Mouse (Mus musculus): ENCODE measurements around the gene Rilp. TPM values are rescaled to one million over a fixed set of nuclear protein-coding genes. Genes with fewer than 3 reads are reported as not detected.

The Rilp gene
- polyA plus RNA-seq, 1 experiment from 2014 or later = 1.0 TPM

- no peak overlapping the region for H3K4me3 ChIP-seq (replicated peaks; ENCODE audit: low read depth, low read length)
- H3K36me3 ChIP-seq (ENCODE audit: control insufficient read depth, insufficient read depth, low read length) = peaks cover 24% of the 10 kb centered on the region
- no peaks in the 10 kb centered on the region for H3K9me3 ChIP-seq (ENCODE audit: control insufficient read depth, low read length)
- peaks cover 10% of the 10 kb centered on the region; the same call in 1 of the 2 replicates for H3K4me1 ChIP-seq (ENCODE audit: control insufficient read depth, insufficient read depth, low read length)
- no peak for DNase-seq
- no peak for ATAC-seq (ENCODE audit: low FRiP score, low TSS enrichment)
- H3K4me2 ChIP-seq (ENCODE audit: low read length) = no peak overlapping the region
- H3K9ac ChIP-seq (replicated peaks; ENCODE audit: low read length) = no peak overlapping the region
- 69% methylated on average over 19 of the region's 19 CpGs for WGBS
- H3K27me3 ChIP-seq (ENCODE audit: control insufficient read depth, insufficient read depth, low read length) = no peaks in the 10 kb centered on the region
- no peak overlapping the region for H3K27ac ChIP-seq (replicated peaks; ENCODE audit: low read depth, low read length)
Measured at GRCm38 (mm10) chr11:75540710-75541581, 31.1 kb downstream of the Rilp start.

GRCm38 (mm10) chr11:75544713-75545112 lies 34.8 kb downstream of the Rilp start:
- no peak for ATAC-seq (ENCODE audit: low FRiP score, low TSS enrichment)
- 83% methylated on average over 9 of the region's 9 CpGs for WGBS
- Histone ChIP-seq H3K4me3 (replicated peaks; ENCODE audit: low read depth, low read length) (no peak overlapping the region), H3K36me3 (ENCODE audit: control insufficient read depth, insufficient read depth, low read length) (peaks cover 48% of the 10 kb centered on the region), H3K4me2 (ENCODE audit: low read length) (no peak overlapping the region), H3K27ac (replicated peaks; ENCODE audit: low read depth, low read length) (no peak overlapping the region), H3K9ac (replicated peaks; ENCODE audit: low read length) (no peak overlapping the region), H3K4me1 (ENCODE audit: control insufficient read depth, insufficient read depth, low read length) (0 out of 2 replicates have a peak, but pooled peaks cover 7% of the 10 kb centered on the region), H3K9me3 (ENCODE audit: control insufficient read depth, low read length) (no peaks in the 10 kb centered on the region), H3K27me3 (ENCODE audit: control insufficient read depth, insufficient read depth, low read length) (no peaks in the 10 kb centered on the region)
- DNase-seq = no peak

- H3K9ac ChIP-seq (replicated peaks; ENCODE audit: low read length) = no peak overlapping the region
- H3K36me3 ChIP-seq (ENCODE audit: control insufficient read depth, insufficient read depth, low read length) = peaks cover 51% of the 10 kb centered on the region
- no peak overlapping the region for H3K4me3 ChIP-seq (replicated peaks; ENCODE audit: low read depth, low read length)
- H3K4me2 ChIP-seq (ENCODE audit: low read length) = no peak overlapping the region
- DNase-seq = no peak
- 77% methylated on average over 4 of the region's 4 CpGs for WGBS
- H3K4me1 ChIP-seq (ENCODE audit: control insufficient read depth, insufficient read depth, low read length) = 0 out of 2 replicates have a peak, but pooled peaks cover 8% of the 10 kb centered on the region
- no peaks in the 10 kb centered on the region for H3K27me3 ChIP-seq (ENCODE audit: control insufficient read depth, insufficient read depth, low read length)
- H3K9me3 ChIP-seq (ENCODE audit: control insufficient read depth, low read length) = no peaks in the 10 kb centered on the region
- H3K27ac ChIP-seq (replicated peaks; ENCODE audit: low read depth, low read length) = no peak overlapping the region
- no peak for ATAC-seq (ENCODE audit: low FRiP score, low TSS enrichment)
Measured at GRCm38 (mm10) chr11:75546057-75546456, 36.2 kb downstream of the Rilp start.

GRCm38 (mm10) chr11:75549658-75550111 lies 39.8 kb downstream of the Rilp start:
- WGBS = 64% methylated on average over 5 of the region's 5 CpGs
- DNase-seq (no peak), ATAC-seq (ENCODE audit: low FRiP score, low TSS enrichment) (no peak)
- Histone ChIP-seq H3K36me3 (ENCODE audit: control insufficient read depth, insufficient read depth, low read length) (peaks cover 40% of the 10 kb centered on the region), H3K27ac (replicated peaks; ENCODE audit: low read depth, low read length) (no peak overlapping the region), H3K4me2 (ENCODE audit: low read length) (no peak overlapping the region), H3K9ac (replicated peaks; ENCODE audit: low read length) (no peak overlapping the region), H3K27me3 (ENCODE audit: control insufficient read depth, insufficient read depth, low read length) (no peaks in the 10 kb centered on the region), H3K4me3 (replicated peaks; ENCODE audit: low read depth, low read length) (no peak overlapping the region), H3K9me3 (ENCODE audit: control insufficient read depth, low read length) (no peaks in the 10 kb centered on the region), H3K4me1 (ENCODE audit: control insufficient read depth, insufficient read depth, low read length) (peaks cover 11% of the 10 kb centered on the region; the same call in 1 of the 2 replicates)

- no peak for DNase-seq
- no peaks in the 10 kb centered on the region for H3K9me3 ChIP-seq (ENCODE audit: control insufficient read depth, low read length)
Measured at GRCm38 (mm10) chr11:75550200-75550946, 40.5 kb downstream of the Rilp start.

GRCm38 (mm10) chr11:75551321-75551720 lies 41.4 kb downstream of the Rilp start:
- DNase-seq = no peak
- Histone ChIP-seq H3K9ac (replicated peaks; ENCODE audit: low read length) (no peak overlapping the region), H3K27me3 (ENCODE audit: control insufficient read depth, insufficient read depth, low read length) (no peaks in the 10 kb centered on the region), H3K36me3 (ENCODE audit: control insufficient read depth, insufficient read depth, low read length) (peaks cover 23% of the 10 kb centered on the region), H3K27ac (replicated peaks; ENCODE audit: low read depth, low read length) (no peak overlapping the region), H3K4me2 (ENCODE audit: low read length) (no peak overlapping the region), H3K9me3 (ENCODE audit: control insufficient read depth, low read length) (no peaks in the 10 kb centered on the region), H3K4me3 (replicated peaks; ENCODE audit: low read depth, low read length) (no peak overlapping the region), H3K4me1 (ENCODE audit: control insufficient read depth, insufficient read depth, low read length) (peaks cover 8% of the 10 kb centered on the region; the same call in 1 of the 2 replicates)
- WGBS = 84% methylated on average over 5 of the region's 5 CpGs
- no peak for ATAC-seq (ENCODE audit: low FRiP score, low TSS enrichment)

More at GRCm38 (mm10) chr11:75550200-75550946, 40.5 kb downstream of the Rilp start:
- Histone ChIP-seq H3K9ac (replicated peaks; ENCODE audit: low read length) (no peak overlapping the region), H3K4me1 (ENCODE audit: control insufficient read depth, insufficient read depth, low read length) (peaks cover 11% of the 10 kb centered on the region; the same call in 1 of the 2 replicates), H3K27me3 (ENCODE audit: control insufficient read depth, insufficient read depth, low read length) (no peaks in the 10 kb centered on the region), H3K4me2 (ENCODE audit: low read length) (no peak overlapping the region), H3K27ac (replicated peaks; ENCODE audit: low read depth, low read length) (no peak overlapping the region), H3K36me3 (ENCODE audit: control insufficient read depth, insufficient read depth, low read length) (peaks cover 33% of the 10 kb centered on the region), H3K4me3 (replicated peaks; ENCODE audit: low read depth, low read length) (no peak overlapping the region)
- WGBS = 67% methylated on average over 12 of the region's 12 CpGs
- no peak for ATAC-seq (ENCODE audit: low FRiP score, low TSS enrichment)

GRCm38 (mm10) chr11:75551961-75552441 lies 42.1 kb downstream of the Rilp start:
- WGBS = 58% methylated on average over 9 of the region's 9 CpGs

GRCm38 (mm10) chr11:75552906-75553482 lies 43.1 kb downstream of the Rilp start:
- H3K9me3 ChIP-seq (ENCODE audit: control insufficient read depth, low read length) = no peaks in the 10 kb centered on the region
- no peak overlapping the region for H3K4me2 ChIP-seq (ENCODE audit: low read length)
- no peaks in the 10 kb centered on the region for H3K27me3 ChIP-seq (ENCODE audit: control insufficient read depth, insufficient read depth, low read length)
- ATAC-seq (ENCODE audit: low FRiP score, low TSS enrichment) (no peak), DNase-seq (no peak)
- no peak overlapping the region for H3K9ac ChIP-seq (replicated peaks; ENCODE audit: low read length)
- H3K4me1 ChIP-seq (ENCODE audit: control insufficient read depth, insufficient read depth, low read length) = peaks cover 8% of the 10 kb centered on the region; the same call in 1 of the 2 replicates
- no peak overlapping the region for H3K4me3 ChIP-seq (replicated peaks; ENCODE audit: low read depth, low read length)
- WGBS = 64% methylated on average over 7 of the region's 7 CpGs
- peaks cover 7% of the 10 kb centered on the region; the same call in 1 of the 2 replicates for H3K36me3 ChIP-seq (ENCODE audit: control insufficient read depth, insufficient read depth, low read length)
- H3K27ac ChIP-seq (replicated peaks; ENCODE audit: low read depth, low read length) = no peak overlapping the region

More at GRCm38 (mm10) chr11:75551961-75552441, 42.1 kb downstream of the Rilp start:
- no peak overlapping the region for H3K4me2 ChIP-seq (ENCODE audit: low read length)
- no peak overlapping the region for H3K9ac ChIP-seq (replicated peaks; ENCODE audit: low read length)
- peak; percentile 41 for DNase-seq
- H3K4me1 ChIP-seq (ENCODE audit: control insufficient read depth, insufficient read depth, low read length) = peaks cover 8% of the 10 kb centered on the region; the same call in 1 of the 2 replicates
- ATAC-seq (ENCODE audit: low FRiP score, low TSS enrichment) = no peak
- H3K27me3 ChIP-seq (ENCODE audit: control insufficient read depth, insufficient read depth, low read length) = no peaks in the 10 kb centered on the region
- H3K4me3 ChIP-seq (replicated peaks; ENCODE audit: low read depth, low read length) = no peak overlapping the region
- H3K27ac ChIP-seq (replicated peaks; ENCODE audit: low read depth, low read length) = peak overlapping the region; percentile 45; the same call in 1 of the 2 replicates
- no peaks in the 10 kb centered on the region for H3K9me3 ChIP-seq (ENCODE audit: control insufficient read depth, low read length)
- H3K36me3 ChIP-seq (ENCODE audit: control insufficient read depth, insufficient read depth, low read length) = peaks cover 16% of the 10 kb centered on the region

All from midbrain, embryonic 14.5 days (tissue).